Mouse (Mus musculus): ENCODE measurements around the gene Fmo6.

- no peak for TF ChIP-seq POLR2A (IDR thresholded peaks at IDR 0.05; ENCODE audit: extremely low read depth, insufficient read depth, low read length)
- no peak for TF ChIP-seq CTCF (IDR thresholded peaks at IDR 0.05; ENCODE audit: extremely low read depth, insufficient read depth, low read length)
Observed at GRCm38 (mm10) chr1:162882681-162883080, 54.6 kb downstream of the Fmo6 start.

Measured in cortical plate, adult 2 months (tissue).